Mouse (Mus musculus) liver, postnatal 0 days (tissue): ENCODE results near the gene Mrpl52.

Experiments used
- CTCF ChIP-seq: sonication (generic); IDR thresholded peaks from 2 replicates; pipeline ENCODE4 v1.5.1; 2016; ENCODE audit warnings: antibody characterized with exemption, low read depth
- EP300 ChIP-seq: IDR thresholded peaks from 2 replicates; pipeline ENCODE4 v1.6.1; 2016; ENCODE audit warnings: antibody characterized with exemption, low read depth, mild to moderate bottlenecking

GRCm38 (mm10) chr14:54429332-54430093, 2.8 kb downstream of the Mrpl52 start:
- TF ChIP-seq CTCF (no peak), EP300 (no peak)
